Mouse (Mus musculus) adrenal gland, postnatal 36 days (tissue): Measurements from ENCODE around the gene Fetub. TPM values are rescaled to one million over a fixed set of nuclear protein-coding genes. Genes with fewer than 3 reads are reported as not detected.

Experiments
- DNase-seq, 2 experiments: peaks; one replicate each; pipeline ENCODE4 v3.0.0; 2021; ENCODE audit warnings: mixed read lengths in 1 of 2
- total RNA-seq, 2 experiments: library from RNA; stranded (reverse); gene quantifications; 2 replicates each; pipeline ENCODE4 v1.2.3; 2021

Gene Fetub
- total RNA-seq, 2 experiments from 2014 or later: 2.6 to 69.1 TPM

DNA sequence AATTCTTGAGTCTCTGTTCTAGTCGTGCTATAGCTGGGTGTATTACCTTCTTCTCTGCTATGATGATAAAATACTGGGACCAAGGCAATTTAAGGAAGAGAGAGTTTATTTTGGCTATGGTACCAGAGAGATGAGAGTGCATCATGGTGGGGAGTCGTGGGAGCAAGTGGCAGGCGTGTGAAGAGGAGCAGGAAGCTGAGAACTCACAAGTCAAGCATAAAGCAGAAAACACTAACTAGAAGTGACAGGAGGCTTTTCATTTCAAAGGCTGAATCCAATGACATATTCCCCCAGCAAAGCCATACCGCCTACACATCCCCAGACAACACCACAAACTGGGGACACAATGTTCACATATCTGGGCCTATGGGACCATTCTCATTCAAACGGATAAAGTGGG, 44.1 kb downstream of the Fetub start:
- DNase-seq: no peak

DNA sequence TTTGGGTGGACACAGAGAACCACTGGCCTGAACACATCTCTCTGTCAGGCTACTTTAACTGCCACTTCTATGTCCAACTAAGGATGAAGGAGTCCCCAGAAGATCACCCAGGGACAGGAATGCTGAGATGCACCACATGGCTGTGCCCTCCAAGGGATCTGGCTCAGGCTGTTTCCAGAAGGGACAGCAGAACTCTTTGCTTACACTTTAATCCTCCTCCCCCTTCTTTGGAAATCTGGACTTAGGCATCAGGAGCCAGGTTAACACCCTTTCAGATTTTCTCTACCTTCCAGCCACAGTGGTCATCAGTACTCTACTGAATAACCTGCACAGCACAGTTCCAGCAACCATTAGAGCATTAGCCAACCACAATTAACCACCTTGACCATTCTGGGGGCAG, 45.2 kb downstream of the Fetub start:
- no peak for DNase-seq

DNA sequence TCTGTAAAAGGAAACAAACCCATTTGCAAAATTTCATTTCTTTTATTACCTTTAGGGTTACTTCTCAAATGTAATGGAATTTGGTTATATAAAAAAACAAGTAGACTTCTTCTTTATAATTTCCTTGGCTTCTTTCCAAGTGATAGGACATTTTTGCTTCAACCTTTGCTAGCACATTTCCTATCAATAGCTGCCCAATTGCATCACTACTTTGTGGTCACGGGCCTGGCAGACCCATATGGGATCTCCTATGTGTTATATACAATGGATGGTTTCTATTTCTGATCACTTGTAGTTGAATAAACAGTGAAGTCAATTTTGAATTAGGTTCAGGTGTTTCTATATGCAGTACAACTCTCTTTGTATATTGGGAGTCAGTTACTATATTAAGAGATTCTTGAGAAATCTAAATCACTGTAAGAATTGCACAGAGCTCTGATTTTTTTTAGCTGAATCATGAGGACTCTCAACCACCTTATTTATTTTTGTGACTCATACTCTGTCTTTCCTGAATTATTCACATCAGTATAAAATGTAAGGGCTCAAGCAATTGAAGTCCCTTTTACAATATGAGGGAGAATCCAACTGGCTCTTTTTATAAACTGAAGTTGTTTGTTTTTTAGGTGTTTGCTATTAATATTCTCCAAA, 49.4 kb downstream of the Fetub start:
- DNase-seq: no peak

Other genes with a start within 250 kb of the Fetub start
- not detected for gene Crygs, start 106.8 kb upstream of the Fetub start, total RNA-seq
- gene Tbccd1, start 60.7 kb upstream of the Fetub start, total RNA-seq: 10 to 100 TPM; 17.7 to 24.9 TPM
- gene Dnajb11, start 60.5 kb upstream of the Fetub start, total RNA-seq: 10 to 100 TPM; 80.8 to 81.5 TPM
- gene Ahsg, start 27.1 kb upstream of the Fetub start, total RNA-seq: 1 to 10 TPM; 1.6 to 7.1 TPM
- gene Hrg, start 32.7 kb downstream of the Fetub start, total RNA-seq: under 1 TPM; 0.30 to 0.69 TPM
- gene Kng2, start 111.1 kb downstream of the Fetub start, total RNA-seq: 1 to 10 TPM; 3.7 to 9.0 TPM
- gene Kng1, start 139.5 kb downstream of the Fetub start, total RNA-seq: 1 to 10 TPM in 1 of 2 experiments, under 1 TPM in 1; 0.36 to 1.3 TPM
- 100 to 1,000 TPM; 505 to 659 TPM for gene Eif4a2, start 189.1 kb downstream of the Fetub start, total RNA-seq
- gene Rfc4, start 209.4 kb downstream of the Fetub start, total RNA-seq: 1 to 10 TPM; 8.8 TPM
- gene Adipoq, start 228.2 kb downstream of the Fetub start, total RNA-seq: 100 to 1,000 TPM; 289 to 393 TPM